Mouse (Mus musculus) forebrain, embryonic 16.5 days (tissue): ENCODE measurements around the gene Dnajb13. TPM values are rescaled to one million over a fixed set of nuclear protein-coding genes. Genes with fewer than 3 reads are reported as not detected.

Source experiments
- ATAC-seq: fragments of 200-750 bp; cut with Nextera tagmentation; 2 replicates; pipeline ENCODE4 v1.8.0; 2017; ENCODE audit warnings: mild to moderate bottlenecking, moderate library complexity
- H3K27ac ChIP-seq: fragments of 300-500 bp; sonication (generic); 2 replicates; pipeline ENCODE4 v1.5.1; 2014; ENCODE audit warnings: low read length, control low read depth
- H3K27me3 ChIP-seq: fragments of 300-500 bp; sonication (generic); replicated peaks from 2 replicates; pipeline ENCODE4 v1.6.1; 2014; ENCODE audit warnings: low read length; ENCODE audit not compliant: control insufficient read depth, insufficient read depth
- H3K36me3 ChIP-seq: fragments of 300-500 bp; sonication (generic); 2 replicates; pipeline ENCODE4 v1.6.1; 2014; ENCODE audit not compliant: control insufficient read depth, insufficient read depth
- H3K4me1 ChIP-seq: fragments of 300-500 bp; sonication (generic); replicated peaks from 2 replicates; pipeline ENCODE4 v1.6.1; 2014; ENCODE audit warnings: low read length; ENCODE audit not compliant: control insufficient read depth, insufficient read depth
- H3K4me2 ChIP-seq: fragments of 300-500 bp; sonication (generic); 2 replicates; pipeline ENCODE4 v1.6.1; 2014; ENCODE audit warnings: mild to moderate bottlenecking, low read length, control low read depth
- H3K4me3 ChIP-seq: fragments of 300-500 bp; sonication (generic); replicated peaks from 2 replicates; pipeline ENCODE4 v1.5.1; 2014; ENCODE audit warnings: mild to moderate bottlenecking, low read length, control low read depth
- H3K9ac ChIP-seq: fragments of 300-500 bp; sonication (generic); replicated peaks from 2 replicates; pipeline ENCODE4 v1.6.1; 2014; ENCODE audit warnings: low read depth, low read length, control low read depth
- H3K9me3 ChIP-seq: fragments of 300-500 bp; sonication (generic); 2 replicates; pipeline ENCODE4 v1.6.1; 2016; ENCODE audit warnings: low read length; ENCODE audit not compliant: control insufficient read depth
- WGBS: fragments of 180-500 bp; shearing (Covaris S2); extraction: QIAGEN DNeasy Blood & Tissue Kit; methylation state at CpG from one replicate; pipeline ENCODE4 v1.1.7; 2014; 5-methylcytosine and 5-hydroxymethylcytosine counted together
- polyA plus RNA-seq: library from polyadenylated mRNA; unstranded; fragments of >200 nt; fragmentation: Nextera tagmentation; extraction: Ambion mirVana; gene quantifications from 2 replicates; pipeline ENCODE4 v1.2.1, GENCODE M21; 2015

Gene Dnajb13
- polyA plus RNA-seq, 1 experiment from 2014 or later: 3.3 TPM

- Histone ChIP-seq H3K4me2 (no peak overlapping the region), H3K27me3 (no peaks in the 10 kb centered on the region), H3K4me3 (no peak overlapping the region), H3K9ac (no peak overlapping the region), H3K4me1 (no peaks in the 10 kb centered on the region), H3K27ac (no peak overlapping the region), H3K36me3 (peaks cover 34% of the 10 kb centered on the region), H3K9me3 (no peaks in the 10 kb centered on the region)
- 59% methylated on average over 1 of the region's 1 CpGs for WGBS
- ATAC-seq: no peak
Measured at GRCm38 (mm10) chr7:100458153-100458552, 56.6 kb downstream of the Dnajb13 start.

Other genes starting within 250 kb of the Dnajb13 start
- gene P4ha3, start 229.4 kb downstream of the Dnajb13 start, polyA plus RNA-seq: 1.9 and 2.9 TPM in 2 replicates
- 28.9 and 29.1 TPM in 2 replicates for gene C2cd3, start 142.7 kb downstream of the Dnajb13 start, polyA plus RNA-seq
- gene Ppme1, start 142.7 kb downstream of the Dnajb13 start, polyA plus RNA-seq: 157 and 158 TPM in 2 replicates
- not detected in 2 replicates for gene Ucp3, start 42.0 kb downstream of the Dnajb13 start, polyA plus RNA-seq
- gene Ucp2, start 21.6 kb downstream of the Dnajb13 start, polyA plus RNA-seq: 42.3 and 49.6 TPM in 2 replicates
- gene Coa4, start 22.1 kb upstream of the Dnajb13 start, polyA plus RNA-seq: 10.1 and 12.3 TPM in 2 replicates
- gene Rab6a, start 92.5 kb upstream of the Dnajb13 start, polyA plus RNA-seq: 209 and 217 TPM in 2 replicates
- gene Mrpl48, start 93.3 kb upstream of the Dnajb13 start, polyA plus RNA-seq: 70.1 and 73.5 TPM in 2 replicates
- 7.1 and 7.6 TPM in 2 replicates for gene Plekhb1, start 147.5 kb upstream of the Dnajb13 start, polyA plus RNA-seq
- gene Fam168a, start 191.7 kb upstream of the Dnajb13 start, polyA plus RNA-seq: 118 and 119 TPM in 2 replicates